Mouse (Mus musculus): Measurements from ENCODE around the gene Trpm2. TPM values are rescaled to one million over a fixed set of nuclear protein-coding genes. Genes with fewer than 3 reads are reported as not detected.
"Not testable (repeated sequence)": the region's sequence is repeated elsewhere in the genome, so short reads cannot be mapped to it uniquely, and the experiment has no call there.

The Trpm2 gene
- polyA plus RNA-seq (2016; fragmentation: Nextera tagmentation; extraction: Ambion mirVana) = 0.72 and 0.87 TPM in 2 replicates

- peak within 1 kb of the TSS; percentile 7; the same call in 1 of the 2 replicates for H3K9ac ChIP-seq
- H3K4me1 ChIP-seq = peaks cover 4% of the 10 kb centered on the region; the same call in 1 of the 2 replicates
- H3K36me3 ChIP-seq = no peaks in the 10 kb centered on the region
- no peak within 1 kb of the TSS for H3K27ac ChIP-seq
- peak within 1 kb of the TSS; percentile 29 for H3K4me3 ChIP-seq
- peaks cover 29% of the 10 kb centered on the region for H3K27me3 ChIP-seq
- H3K4me2 ChIP-seq (replicated peaks) = peak within 1 kb of the TSS; percentile 57
- WGBS = 85% methylated on average over 6 of the region's 6 CpGs
- no peaks in the 10 kb centered on the region for H3K9me3 ChIP-seq
- ATAC-seq (ENCODE audit: insufficient number of reproducible peaks, insufficient read depth, low FRiP score, low TSS enrichment) = no peak
Observed at GRCm38 (mm10) chr10:77970481-77970880, at the start of gene Trpm2. TSS of gene Trpm2 (minus strand) at chr10:77970563.

DNA sequence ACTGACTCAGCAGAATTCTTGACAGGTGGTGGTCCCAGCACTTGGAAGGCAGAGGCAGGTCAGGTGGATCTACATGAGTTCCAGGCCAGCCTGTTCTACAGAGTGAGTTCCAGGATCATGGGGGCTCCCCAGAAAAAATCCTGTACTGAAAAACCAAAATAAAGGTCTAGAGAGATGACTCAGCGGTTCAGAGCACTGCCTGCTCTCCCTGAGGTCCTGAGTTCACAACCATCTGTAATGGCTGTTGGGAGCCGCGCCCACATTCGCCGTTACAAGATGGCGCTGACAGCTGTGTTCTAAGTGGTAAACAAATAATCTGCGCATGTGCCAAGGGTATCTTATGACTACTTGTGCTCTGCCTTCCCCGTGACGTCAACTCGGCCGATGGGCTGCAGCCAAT is 49.6 kb upstream of the Trpm2 start:
- not testable (repeated sequence) for H3K9ac ChIP-seq; H3K4me1 ChIP-seq; H3K4me2 ChIP-seq (replicated peaks); H3K27me3 ChIP-seq; H3K9me3 ChIP-seq; H3K36me3 ChIP-seq; H3K27ac ChIP-seq; H3K4me3 ChIP-seq
- peak; percentile 41; the same call in 1 of the 2 replicates for ATAC-seq (ENCODE audit: insufficient number of reproducible peaks, insufficient read depth, low FRiP score, low TSS enrichment)
- WGBS = 95% methylated on average over 7 of the region's 11 CpGs

- Histone ChIP-seq H3K27ac (no peak overlapping the region), H3K4me2 (replicated peaks) (no peak overlapping the region), H3K9ac (no peak overlapping the region), H3K4me3 (no peak overlapping the region), H3K9me3 (no peaks in the 10 kb centered on the region), H3K4me1 (no peaks in the 10 kb centered on the region), H3K27me3 (no peaks in the 10 kb centered on the region), H3K36me3 (no peaks in the 10 kb centered on the region)
- WGBS = 83% methylated on average over 4 of the region's 4 CpGs
- ATAC-seq (ENCODE audit: insufficient number of reproducible peaks, insufficient read depth, low FRiP score, low TSS enrichment) = peak; percentile 69; the same call in 1 of the 2 replicates
Observed at GRCm38 (mm10) chr10:78019291-78019690, 48.9 kb upstream of the Trpm2 start.

DNA sequence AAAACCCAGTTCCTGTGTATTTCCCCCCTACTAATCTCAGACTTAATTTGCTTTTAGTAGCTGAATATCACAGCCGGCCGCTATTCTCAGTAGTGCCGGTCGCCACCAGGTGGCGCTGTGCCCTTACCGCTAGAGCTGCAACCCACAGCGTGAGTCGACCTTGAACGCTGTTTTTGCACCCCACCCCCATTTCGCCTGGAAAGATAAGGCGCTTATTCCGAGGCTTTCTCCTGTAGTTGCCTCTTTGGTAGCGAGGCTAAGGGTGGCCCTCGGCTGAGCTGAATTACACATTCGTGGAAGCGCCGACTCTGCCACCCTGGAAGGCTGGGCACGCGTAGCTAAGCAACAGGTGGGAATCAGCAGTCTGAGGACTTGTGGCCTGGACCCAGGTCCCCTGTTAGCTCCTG is 48.4 kb upstream of the Trpm2 start:
- peak; percentile 72; the same call in 1 of the 2 replicates for ATAC-seq (ENCODE audit: insufficient number of reproducible peaks, insufficient read depth, low FRiP score, low TSS enrichment)
- Histone ChIP-seq H3K27me3 (no peaks in the 10 kb centered on the region), H3K36me3 (no peaks in the 10 kb centered on the region), H3K4me3 (peak overlapping the region; percentile 22), H3K9ac (no peak overlapping the region), H3K4me2 (replicated peaks) (peak overlapping the region; percentile 41), H3K27ac (no peak overlapping the region), H3K4me1 (no peaks in the 10 kb centered on the region), H3K9me3 (no peaks in the 10 kb centered on the region)
- WGBS = 23% methylated on average over 19 of the region's 19 CpGs

DNA sequence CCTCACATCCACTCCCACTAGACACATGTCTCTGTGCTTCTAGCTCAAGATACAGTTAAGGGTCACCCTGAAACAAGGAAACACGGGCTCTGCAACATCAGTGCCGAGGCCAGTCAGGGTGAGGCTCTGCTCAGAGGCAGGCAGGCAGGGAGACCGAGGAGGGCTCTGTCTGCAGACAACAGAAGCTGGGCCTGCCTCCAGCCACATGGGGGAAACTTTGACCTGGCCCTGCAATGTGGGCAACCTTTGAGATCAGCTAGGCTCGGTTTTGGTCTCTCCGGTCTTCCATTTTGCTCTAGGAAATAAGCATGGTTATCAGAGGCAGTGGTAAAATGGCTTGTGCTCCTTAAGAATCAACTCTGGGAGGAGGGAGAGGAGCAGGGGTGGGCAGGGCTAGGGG is 46.0 kb upstream of the Trpm2 start:
- no peak for ATAC-seq (ENCODE audit: insufficient number of reproducible peaks, insufficient read depth, low FRiP score, low TSS enrichment)
- no peaks in the 10 kb centered on the region for H3K9me3 ChIP-seq
- H3K4me1 ChIP-seq = no peaks in the 10 kb centered on the region
- no peak overlapping the region for H3K4me2 ChIP-seq (replicated peaks)
- no peak overlapping the region for H3K4me3 ChIP-seq
- H3K9ac ChIP-seq = no peak overlapping the region
- H3K27me3 ChIP-seq = no peaks in the 10 kb centered on the region
- WGBS = 54% methylated on average over 5 of the region's 5 CpGs
- H3K27ac ChIP-seq = no peak overlapping the region
- H3K36me3 ChIP-seq = no peaks in the 10 kb centered on the region

DNA sequence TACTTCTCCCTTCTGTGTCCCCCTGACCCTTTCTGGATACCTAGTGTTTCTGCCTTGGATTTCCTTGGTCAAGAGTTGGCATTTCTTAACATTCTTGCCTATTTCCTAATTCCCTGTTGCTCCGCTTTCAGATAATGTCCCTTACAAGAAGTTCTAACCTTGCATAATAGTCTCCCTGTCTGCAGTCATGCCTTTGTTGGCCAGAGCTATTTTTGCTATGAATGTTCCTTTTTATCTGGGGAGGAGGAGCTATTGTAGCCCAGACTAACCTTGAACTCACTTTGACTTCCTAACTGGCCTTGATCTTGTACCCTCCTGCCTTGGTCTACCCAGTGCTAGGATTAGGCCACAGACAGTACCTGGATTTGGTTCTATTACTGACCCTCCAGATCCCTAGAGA is 45.1 kb upstream of the Trpm2 start:
- H3K4me2 ChIP-seq (replicated peaks) = no peak overlapping the region
- no peak overlapping the region for H3K27ac ChIP-seq
- no peaks in the 10 kb centered on the region for H3K36me3 ChIP-seq
- H3K4me1 ChIP-seq = peaks cover 1% of the 10 kb centered on the region; the same call in 1 of the 2 replicates
- 89% methylated on average over 1 of the region's 1 CpGs for WGBS
- H3K4me3 ChIP-seq = no peak overlapping the region
- H3K27me3 ChIP-seq = no peaks in the 10 kb centered on the region
- H3K9me3 ChIP-seq = no peaks in the 10 kb centered on the region
- H3K9ac ChIP-seq = no peak overlapping the region
- no peak for ATAC-seq (ENCODE audit: insufficient number of reproducible peaks, insufficient read depth, low FRiP score, low TSS enrichment)

GRCm38 (mm10) chr10:78012661-78013495 is 42.5 kb upstream of the Trpm2 start:
- Histone ChIP-seq H3K9me3 (no peaks in the 10 kb centered on the region), H3K9ac (no peak overlapping the region), H3K4me1 (peaks cover 13% of the 10 kb centered on the region), H3K27me3 (no peaks in the 10 kb centered on the region), H3K27ac (no peak overlapping the region), H3K4me3 (no peak overlapping the region), H3K36me3 (no peaks in the 10 kb centered on the region), H3K4me2 (replicated peaks) (no peak overlapping the region)
- ATAC-seq (ENCODE audit: insufficient number of reproducible peaks, insufficient read depth, low FRiP score, low TSS enrichment) = no peak
- 92% methylated on average over 18 of the region's 18 CpGs for WGBS

DNA sequence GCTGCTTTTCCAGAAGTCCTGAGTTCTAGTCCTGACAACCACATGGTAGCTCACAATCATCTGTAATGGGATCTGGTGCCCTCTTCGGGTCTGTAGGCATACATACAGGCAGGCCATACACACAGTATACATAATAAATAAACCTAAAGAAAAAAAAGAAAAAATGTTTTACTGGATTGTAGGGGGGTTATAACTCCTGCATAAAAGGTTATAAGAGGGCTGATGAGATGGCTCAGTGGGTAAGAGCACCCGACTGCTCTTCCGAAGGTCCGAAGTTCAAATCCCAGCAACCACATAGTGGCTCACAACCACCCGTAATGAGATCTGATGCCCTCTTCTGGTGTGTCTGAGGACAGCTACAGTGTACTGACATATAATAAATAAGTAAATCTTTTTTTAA is 40.8 kb upstream of the Trpm2 start:
- H3K27me3 ChIP-seq; H3K27ac ChIP-seq; H3K4me2 ChIP-seq (replicated peaks); H3K9me3 ChIP-seq; H3K36me3 ChIP-seq; H3K9ac ChIP-seq; H3K4me3 ChIP-seq; ATAC-seq (ENCODE audit: insufficient number of reproducible peaks, insufficient read depth, low FRiP score, low TSS enrichment): not testable (repeated sequence)
- 89% methylated on average over 5 of the region's 5 CpGs for WGBS
- H3K4me1 ChIP-seq = peaks cover 29% of the 10 kb centered on the region

DNA sequence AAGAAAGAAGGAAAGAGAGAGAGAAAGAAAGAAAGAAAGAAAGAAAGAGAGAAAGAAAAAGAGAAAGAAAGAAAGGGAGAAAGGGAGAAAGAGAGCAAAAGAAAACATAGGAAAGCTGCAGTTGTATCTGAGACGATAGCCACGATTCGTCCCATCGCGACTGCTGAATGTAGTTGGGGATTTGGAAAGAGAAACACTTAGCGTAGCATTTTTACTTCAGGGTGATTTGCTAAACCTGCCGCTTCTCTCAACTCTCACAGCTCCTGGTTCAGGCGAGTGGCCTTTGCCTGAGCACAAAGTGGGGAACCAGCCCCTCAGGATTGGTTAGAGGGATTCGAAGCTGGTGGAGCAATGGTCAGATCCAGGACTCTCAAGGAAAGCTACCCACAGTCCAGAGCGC is 40.0 kb upstream of the Trpm2 start:
- Histone ChIP-seq H3K9me3 (no peaks in the 10 kb centered on the region), H3K4me3 (peak overlapping the region; percentile 16), H3K4me2 (replicated peaks) (peak overlapping the region; percentile 78), H3K27me3 (no peaks in the 10 kb centered on the region), H3K36me3 (peaks cover 4% of the 10 kb centered on the region; the same call in 1 of the 2 replicates), H3K9ac (0 out of 2 replicates have a peak overlapping the region, but pooled peaks have one; percentile 10), H3K4me1 (peaks cover 30% of the 10 kb centered on the region), H3K27ac (no peak overlapping the region)
- WGBS = 17% methylated on average over 10 of the region's 10 CpGs
- no peak for ATAC-seq (ENCODE audit: insufficient number of reproducible peaks, insufficient read depth, low FRiP score, low TSS enrichment)

DNA sequence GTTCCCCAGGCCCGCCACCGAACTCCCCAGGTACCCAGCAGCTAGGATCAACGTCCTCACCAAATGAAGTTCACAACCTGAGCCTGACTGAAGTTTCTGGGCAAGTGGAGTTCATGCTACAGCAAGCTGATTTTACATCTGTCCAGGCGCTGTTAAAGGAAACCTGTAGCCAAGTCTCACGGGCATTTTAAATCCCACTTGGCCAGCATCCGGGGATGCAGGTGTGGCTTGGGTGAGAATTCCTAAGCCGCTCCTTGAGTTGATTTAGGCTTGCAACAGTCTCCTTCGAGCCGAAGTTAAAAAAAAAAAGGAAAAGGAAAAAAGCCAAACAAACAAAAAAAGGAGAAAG is 39.6 kb upstream of the Trpm2 start, which contains the start of gene Pfkl:
Pfkl (minus strand) TSS at position 139 of the 349 bp plus-strand sequence.
- Histone ChIP-seq H3K4me3 (peak within 1 kb of the TSS; percentile 64), H3K36me3 (peaks cover 8% of the 10 kb centered on the region; the same call in 1 of the 2 replicates), H3K27ac (peak within 1 kb of the TSS; percentile 94), H3K4me1 (peaks cover 30% of the 10 kb centered on the region), H3K27me3 (no peaks in the 10 kb centered on the region), H3K4me2 (replicated peaks) (peak within 1 kb of the TSS; percentile 78), H3K9me3 (no peaks in the 10 kb centered on the region), H3K9ac (peak within 1 kb of the TSS; percentile 79)
- no peak for ATAC-seq (ENCODE audit: insufficient number of reproducible peaks, insufficient read depth, low FRiP score, low TSS enrichment)
- 0% methylated on average over 9 of the region's 9 CpGs for WGBS

DNA sequence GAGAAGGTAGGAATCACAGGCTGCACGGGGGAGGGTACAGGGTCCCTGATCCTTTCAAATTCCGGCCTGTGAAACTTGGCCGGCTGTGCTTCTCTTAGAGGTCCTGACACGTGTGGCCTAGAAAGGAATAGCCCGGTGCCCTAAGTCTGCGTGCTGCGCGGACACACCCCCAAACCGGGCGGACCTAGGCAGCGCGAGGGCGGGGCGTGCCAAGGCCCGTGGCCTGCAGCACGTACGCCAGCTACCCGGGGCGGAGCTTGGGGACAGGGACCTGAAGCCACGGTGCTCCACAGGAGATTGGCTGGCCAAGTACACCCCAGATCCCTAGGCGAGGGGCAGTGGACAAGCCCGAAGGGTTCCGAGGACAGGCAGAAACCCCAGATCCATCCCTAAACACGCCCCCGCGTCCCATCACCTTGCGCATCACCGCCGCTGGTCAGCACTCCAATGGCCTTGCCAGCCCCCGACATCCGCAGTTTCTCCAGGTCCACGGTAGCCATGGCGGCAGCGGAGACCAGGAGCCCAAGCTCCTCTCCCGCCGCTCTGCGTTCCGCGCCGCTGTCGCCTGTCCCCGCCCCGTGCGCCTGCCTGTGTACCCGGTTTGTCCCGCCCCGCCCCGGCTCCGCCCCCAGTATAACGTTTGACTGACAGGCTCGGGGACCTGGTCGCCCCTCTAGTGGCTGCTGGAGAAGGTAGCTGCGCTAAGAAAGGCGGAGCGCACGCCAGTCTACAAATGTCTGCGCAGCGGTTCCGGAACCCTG is 39.0 kb upstream of the Trpm2 start:
- Histone ChIP-seq H3K4me2 (replicated peaks) (peak overlapping the region; percentile 78), H3K27ac (peak overlapping the region; percentile 94), H3K4me3 (peak overlapping the region; percentile 64), H3K4me1 (peaks cover 30% of the 10 kb centered on the region), H3K36me3 (peaks cover 13% of the 10 kb centered on the region), H3K27me3 (no peaks in the 10 kb centered on the region), H3K9ac (peak overlapping the region; percentile 79), H3K9me3 (no peaks in the 10 kb centered on the region)
- WGBS = 1% methylated on average over 59 of the region's 59 CpGs
- peak; percentile 95 for ATAC-seq (ENCODE audit: insufficient number of reproducible peaks, insufficient read depth, low FRiP score, low TSS enrichment)
